Mouse (Mus musculus): ENCODE measurements at regions not wholly inside any gene's neighbourhood (a gene's known extent, or its start where the extent isn't known, plus 50 kb on each side); places are given as distances from the start of the nearest gene placed in this dataset.

- no peak for DNase-seq (ENCODE audit: low read depth, low spot score)
These were observed 296.0 kb upstream of the Dusp10 start for GRCm38 (mm10) chr1:183717060-183717459.

- DNase-seq (ENCODE audit: low read depth, low spot score): no peak
These were observed 264.0 kb upstream of the Dusp10 start for GRCm38 (mm10) chr1:183749126-183749525.

GRCm38 (mm10) chr1:183754500-183754899 is 258.6 kb upstream of the Dusp10 start:
- no peak for DNase-seq (ENCODE audit: low read depth, low spot score)

GRCm38 (mm10) chr1:183756716-183757115 is 256.4 kb upstream of the Dusp10 start:
- no peak for DNase-seq (ENCODE audit: low read depth, low spot score)

GRCm38 (mm10) chr1:183763864-183764726 is 249.0 kb upstream of the Dusp10 start:
- no peak for DNase-seq (ENCODE audit: low read depth, low spot score)

GRCm38 (mm10) chr1:183772844-183773243 is 240.3 kb upstream of the Dusp10 start:
- DNase-seq (ENCODE audit: low read depth, low spot score): no peak

GRCm38 (mm10) chr1:183780180-183780579 is 232.9 kb upstream of the Dusp10 start:
- no peak for DNase-seq (ENCODE audit: low read depth, low spot score)

GRCm38 (mm10) chr1:183780779-183781178 is 232.3 kb upstream of the Dusp10 start:
- no peak for DNase-seq (ENCODE audit: low read depth, low spot score)

- DNase-seq (ENCODE audit: low read depth, low spot score): no peak
These were observed 229.5 kb upstream of the Dusp10 start for GRCm38 (mm10) chr1:183783440-183784130.

GRCm38 (mm10) chr1:183792230-183792813 is 220.8 kb upstream of the Dusp10 start:
- peak; percentile 45 for DNase-seq (ENCODE audit: low read depth, low spot score)

- DNase-seq (ENCODE audit: low read depth, low spot score): no peak
These were observed 219.8 kb upstream of the Dusp10 start for GRCm38 (mm10) chr1:183793324-183793723.

GRCm38 (mm10) chr1:183793913-183794445 is 219.1 kb upstream of the Dusp10 start:
- DNase-seq (ENCODE audit: low read depth, low spot score): peak; percentile 35

- no peak for DNase-seq (ENCODE audit: low read depth, low spot score)
These were observed 210.8 kb upstream of the Dusp10 start for GRCm38 (mm10) chr1:183802351-183802750.

GRCm38 (mm10) chr1:183803357-183803756 is 209.7 kb upstream of the Dusp10 start:
- no peak for DNase-seq (ENCODE audit: low read depth, low spot score)

- no peak for DNase-seq (ENCODE audit: low read depth, low spot score)
These were observed 209.3 kb upstream of the Dusp10 start for GRCm38 (mm10) chr1:183803826-183804225.

- DNase-seq (ENCODE audit: low read depth, low spot score): no peak
These were observed 208.8 kb upstream of the Dusp10 start for GRCm38 (mm10) chr1:183804295-183804694.

GRCm38 (mm10) chr1:183806864-183807730 is 206.0 kb upstream of the Dusp10 start:
- DNase-seq (ENCODE audit: low read depth, low spot score): no peak

GRCm38 (mm10) chr1:183808168-183808567 is 204.9 kb upstream of the Dusp10 start:
- no peak for DNase-seq (ENCODE audit: low read depth, low spot score)

- DNase-seq (ENCODE audit: low read depth, low spot score): peak; percentile 23
These were observed 192.5 kb upstream of the Dusp10 start for GRCm38 (mm10) chr1:183820555-183820954.

- DNase-seq (ENCODE audit: low read depth, low spot score): no peak
These were observed 186.8 kb upstream of the Dusp10 start for GRCm38 (mm10) chr1:183826300-183826699.

GRCm38 (mm10) chr1:183845135-183845534 is 168.0 kb upstream of the Dusp10 start:
- DNase-seq (ENCODE audit: low read depth, low spot score): no peak

All from telencephalon, adult 2 months (tissue).